Comparison of ENCODE assay signal across 8 mouse cellular contexts in the genomic region with DNA sequence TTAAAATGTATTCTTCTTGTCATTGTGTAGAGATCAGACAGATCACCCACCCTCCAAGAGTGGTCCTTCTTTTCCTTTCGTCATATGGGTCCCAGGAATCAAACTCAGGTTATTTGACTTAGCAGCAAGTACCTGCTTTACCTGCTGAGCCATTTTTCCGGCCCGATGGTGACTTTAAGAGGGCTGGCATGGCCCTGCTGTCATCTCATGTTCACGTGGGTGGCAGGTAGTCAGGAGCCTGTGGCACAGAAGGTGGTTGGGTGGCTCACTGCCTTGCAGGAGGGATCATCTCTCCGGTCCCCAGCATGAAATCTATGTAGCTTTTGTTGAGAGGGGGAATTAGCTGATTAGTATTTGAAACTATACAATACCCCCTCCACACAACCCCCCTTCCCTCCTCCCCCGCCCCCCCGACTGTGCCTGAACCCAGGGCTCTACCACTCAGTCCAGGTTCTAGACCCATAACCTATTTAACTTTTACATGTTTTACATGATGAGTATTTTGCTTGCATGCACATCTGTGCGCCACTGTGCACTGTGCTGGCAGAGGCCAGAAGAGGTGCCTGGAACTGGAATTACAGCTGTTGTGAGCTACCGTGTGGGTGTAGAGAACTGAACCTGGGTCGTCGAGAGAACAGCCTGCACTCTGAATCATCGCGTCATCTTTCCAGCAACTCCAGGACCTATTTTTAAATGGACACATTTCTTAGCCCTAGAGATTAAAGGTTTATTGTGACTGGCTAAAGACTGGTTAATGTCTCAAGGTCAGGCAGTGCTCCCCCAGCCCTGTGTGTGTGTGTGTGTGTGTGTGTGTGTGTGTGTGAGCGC. TPM values are rescaled to one million over a fixed set of nuclear protein-coding genes. Genes with fewer than 3 reads are reported as not detected.
DNase-seq lines count a peak whose midpoint lies in the region; ATAC-seq and TF ChIP-seq lines count a peak whose summit lies in the region.

No protein-coding gene starts in this region.

- in situ Hi-C loops in CH12.LX (cut with MboI; ENCODE audit: low pct_ligation_motif_present, low pct_unique_long_range_greater_than_20kb, low sequenced_read_pairs) = no loop called here

- no peak for TF ChIP-seq CTCF in CH12.LX (conservative IDR thresholded peaks at IDR 0.05 in 1 of 2, IDR thresholded peaks at IDR 0.05 in 1 of 2; ENCODE audit: low read depth in 2 of 2, low read length in 2 of 2)

- peaks cover 8% of the 10 kb centered on the region for H3K4me1 ChIP-seq in heart, embryonic 11.5 days (ENCODE audit: control insufficient read depth, insufficient read depth, low read length)
- peaks cover 9 to 48% of the 10 kb centered on the region in 2 experiments for H3K4me1 ChIP-seq in CH12.LX (ENCODE audit: control insufficient read depth in 1 of 2, insufficient read depth in 2 of 2)
- H3K4me1 ChIP-seq in limb, embryonic 15.5 days = peaks cover 15% of the 10 kb centered on the region

- 0 out of 2 replicates have a peak, but pooled peaks cover 2% of the 10 kb centered on the region for H3K36me3 ChIP-seq in heart, embryonic 11.5 days (ENCODE audit: control insufficient read depth, insufficient read depth, low read length)
- H3K36me3 ChIP-seq in CH12.LX (replicated peaks in 1 of 2; ENCODE audit: control insufficient read depth in 1 of 2, insufficient read depth in 1 of 2, low read length in 1 of 2) = peaks cover 0 to 7% of the 10 kb centered on the region in 2 experiments
- H3K36me3 ChIP-seq in limb, embryonic 15.5 days = peaks cover 16% of the 10 kb centered on the region

- no peaks in the 10 kb centered on the region for H3K27me3 ChIP-seq in heart, embryonic 11.5 days (ENCODE audit: control insufficient read depth, insufficient read depth, low read length)
- no peaks in the 10 kb centered on the region for H3K27me3 ChIP-seq in CH12.LX (replicated peaks)
- H3K27me3 ChIP-seq in limb, embryonic 15.5 days = no peaks in the 10 kb centered on the region

- intact Hi-C loops in heart, postnatal 25 days (cut with DNase I) = no loop called here

- no peak for DNase-seq in heart, postnatal 25 days (ENCODE audit: low spot score)
- no peak for DNase-seq in CH12.LX (ENCODE audit: extremely low read depth)
- DNase-seq in fat pad, adult 2 months (ENCODE audit: extremely low read depth, low read depth, low spot score) = peak; percentile 66
- DNase-seq in c-Kit-positive CD71-positive TER-119-positive erythroid progenitor cells, embryonic 14.5 days (ENCODE audit: low spot score) = no peak
- no peak for DNase-seq in left cerebral cortex, adult 11 months (ENCODE audit: low spot score)
- DNase-seq in spleen, adult 12 weeks (ENCODE audit: low spot score) = no peak

- peak overlapping the region; percentile 68 for H3K4me3 ChIP-seq in heart, embryonic 11.5 days (ENCODE audit: low read depth, low read length)
- H3K4me3 ChIP-seq in CH12.LX (replicated peaks in 1 of 3; ENCODE audit: low read depth in 2 of 3, low read length in 2 of 3, poor library complexity in 1 of 3) = peak overlapping the region; percentile 75 to 100 (median 93)
- H3K4me3 ChIP-seq in limb, embryonic 15.5 days = peak overlapping the region; percentile 76

- no peak for TF ChIP-seq POLR2A in CH12.LX (IDR thresholded peaks at IDR 0.05; ENCODE audit: low read depth, low read length)

- ATAC-seq in heart, embryonic 11.5 days (replicated peaks; ENCODE audit: insufficient number of reproducible peaks, low FRiP score, low TSS enrichment) = no peak
- no peak for ATAC-seq in limb, embryonic 15.5 days (ENCODE audit: insufficient number of reproducible peaks, low FRiP score, low TSS enrichment, low read depth)

- no peak for TF ChIP-seq EP300 in CH12.LX (IDR thresholded peaks at IDR 0.05; ENCODE audit: low read length)

- H3K27ac ChIP-seq in heart, embryonic 11.5 days (ENCODE audit: low read depth, low read length) = no peak overlapping the region
- H3K27ac ChIP-seq in CH12.LX (ENCODE audit: insufficient read depth, low read depth) = no peak overlapping the region; the same call in 1 of the 2 replicates
- peak overlapping the region; percentile 91; the same call in 1 of the 2 replicates for H3K27ac ChIP-seq in limb, embryonic 15.5 days

- 53% methylated on average over 14 of the region's 14 CpGs for WGBS in heart, embryonic 11.5 days (ENCODE audit: insufficient replicate concordance)
- whole genome bisulfite sequencing in limb, embryonic 15.5 days = 58% methylated on average over 14 of the region's 14 CpGs

- peak overlapping the region; percentile 86 for H3K4me2 ChIP-seq in heart, embryonic 11.5 days
- H3K4me2 ChIP-seq in CH12.LX (ENCODE audit: insufficient read depth, low read depth, poor library complexity, severe bottlenecking) = peak overlapping the region; percentile 64; the same call in 1 of the 2 replicates
- peak overlapping the region; percentile 46 for H3K4me2 ChIP-seq in limb, embryonic 15.5 days

- dilution Hi-C loops in CH12.LX (cut with MboI; ENCODE audit: extremely low pct_ligation_motif_present, extremely low pct_unique_long_range_greater_than_20kb, low sequenced_read_pairs) = no loop called here

- no peaks in the 10 kb centered on the region for H3K9me3 ChIP-seq in heart, embryonic 11.5 days (replicated peaks; ENCODE audit: control insufficient read depth, low read length)
- no peaks in the 10 kb centered on the region for H3K9me3 ChIP-seq in CH12.LX (replicated peaks; ENCODE audit: low read length)
- H3K9me3 ChIP-seq in limb, embryonic 15.5 days = no peaks in the 10 kb centered on the region

- peaks cover 14% of the 10 kb centered on the region for H3K79me2 ChIP-seq in CH12.LX (replicated peaks; ENCODE audit: control insufficient read depth, extremely low read depth, insufficient read depth, poor library complexity, severe bottlenecking)

- peak overlapping the region; percentile 79; the same call in 1 of the 2 replicates for H3K9ac ChIP-seq in heart, embryonic 11.5 days (ENCODE audit: low read depth, low read length)
- H3K9ac ChIP-seq in CH12.LX (ENCODE audit: insufficient read depth, low read depth) = 0 out of 2 replicates have a peak overlapping the region, but pooled peaks have one; percentile 16
- peak overlapping the region; percentile 20; the same call in 1 of the 2 replicates for H3K9ac ChIP-seq in limb, embryonic 15.5 days

- TF ChIP-seq RAD21 in CH12.LX (IDR thresholded peaks at IDR 0.05; ENCODE audit: low read depth, low read length) = no peak

TF ChIP-seq in CH12.LX, 34 proteins besides CTCF, POLR2A, EP300 and RAD21:
- TF ChIP-seq MYC (IDR thresholded peaks at IDR 0.05; ENCODE audit: low read depth, low read length) (no peak), SMC3 (IDR thresholded peaks at IDR 0.05; ENCODE audit: low read depth, low read length) (no peak), CHD1 (IDR thresholded peaks at IDR 0.05; ENCODE audit: low read depth, low read length) (no peak), MXI1 (IDR thresholded peaks at IDR 0.05; ENCODE audit: low read depth, low read length) (no peak), KAT2A (IDR thresholded peaks at IDR 0.05; ENCODE audit: insufficient replicate concordance, low read length) (no peak), ELF1 (IDR thresholded peaks at IDR 0.05; ENCODE audit: low read depth, low read length) (no peak), TCF12 (IDR thresholded peaks at IDR 0.05; ENCODE audit: low read depth, low read length) (no peak), E2F4 (IDR thresholded peaks at IDR 0.05; ENCODE audit: insufficient replicate concordance, low read depth, low read length) (no peak), JUND (conservative IDR thresholded peaks at IDR 0.05; ENCODE audit: low read depth, low read length) (no peak), NELFE (IDR thresholded peaks at IDR 0.05; ENCODE audit: low read depth, low read length) (no peak), ZMIZ1 (IDR thresholded peaks at IDR 0.05; ENCODE audit: low read depth, low read length) (no peak), JUN (IDR thresholded peaks at IDR 0.05; ENCODE audit: insufficient read depth, low read depth, low read length) (no peak), MAFK (IDR thresholded peaks at IDR 0.05; ENCODE audit: insufficient replicate concordance, low read length) (no peak), NRF1 (IDR thresholded peaks at IDR 0.05; ENCODE audit: low read depth, low read length) (no peak), CHD2 (IDR thresholded peaks at IDR 0.05; ENCODE audit: low read length) (no peak)
TF ChIP-seq in CH12.LX: peak in this region for 0.

RNA-seq across cellular contexts. Expression of a gene that starts 0.6 kb away (rescaled TPM):
- 149 and 150 TPM in 2 replicates for polyA plus RNA-seq in heart, embryonic 11.5 days (2014; fragmentation: Nextera tagmentation; extraction: Ambion mirVana)
- 10 to 100 TPM; 57.7 to 67.6 TPM for total RNA-seq in heart, postnatal 25 days (2021)
- total RNA-seq in CH12.LX (2012; rRNA removed) = 84.8 and 95.8 TPM in 2 replicates
- 131 and 132 TPM in 2 replicates for total RNA-seq in CH12.LX (2014; rRNA removed)
- polyA plus RNA-seq in CH12.LX (2012; ENCODE audit: insufficient read length, low read depth) = 114 and 133 TPM in 2 replicates
- polyA plus RNA-seq in limb, embryonic 15.5 days (2015; fragmentation: Nextera tagmentation; extraction: Ambion mirVana) = 193 and 203 TPM in 2 replicates

RNA-seq across cellular contexts. Expression of a gene that starts 8.0 kb away (rescaled TPM):
- polyA plus RNA-seq in heart, embryonic 11.5 days (2014; fragmentation: Nextera tagmentation; extraction: Ambion mirVana) = 331 and 353 TPM in 2 replicates
- 100 to 1,000 TPM; 153 to 208 TPM for total RNA-seq in heart, postnatal 25 days (2021)
- total RNA-seq in CH12.LX (2012; rRNA removed) (61.3 and 71.9 TPM in 2 replicates), CH12.LX (2014; rRNA removed) (51.2 and 62.7 TPM in 2 replicates)
- polyA plus RNA-seq in CH12.LX (2012; ENCODE audit: insufficient read length, low read depth) = 69.4 and 86.8 TPM in 2 replicates
- 496 and 523 TPM in 2 replicates for polyA plus RNA-seq in limb, embryonic 15.5 days (2015; fragmentation: Nextera tagmentation; extraction: Ambion mirVana)

RNA-seq across cellular contexts. Expression of a gene that starts 15.3 kb away (rescaled TPM):
- 59.5 and 61.5 TPM in 2 replicates for polyA plus RNA-seq in heart, embryonic 11.5 days (2014; fragmentation: Nextera tagmentation; extraction: Ambion mirVana)
- total RNA-seq in heart, postnatal 25 days (2021) = 10 to 100 TPM; 48.6 to 52.4 TPM
- total RNA-seq in CH12.LX (2012; rRNA removed) = 59.2 and 63.5 TPM in 2 replicates
- 77.1 and 93.8 TPM in 2 replicates for total RNA-seq in CH12.LX (2014; rRNA removed)
- polyA plus RNA-seq in CH12.LX (2012; ENCODE audit: insufficient read length, low read depth) = 76.1 and 89.0 TPM in 2 replicates
- polyA plus RNA-seq in limb, embryonic 15.5 days (2015; fragmentation: Nextera tagmentation; extraction: Ambion mirVana) = 76.6 and 80.6 TPM in 2 replicates

RNA-seq across cellular contexts. Expression of a gene that starts 51.1 kb away (rescaled TPM):
- polyA plus RNA-seq in heart, embryonic 11.5 days (2014; fragmentation: Nextera tagmentation; extraction: Ambion mirVana) = 54.0 and 68.6 TPM in 2 replicates
- total RNA-seq in heart, postnatal 25 days (2021) = 1 to 10 TPM; 1.5 to 1.6 TPM
- 0.92 and 1.1 TPM in 2 replicates for total RNA-seq in CH12.LX (2012; rRNA removed)
- 0.82 and 1.3 TPM in 2 replicates for total RNA-seq in CH12.LX (2014; rRNA removed)
- polyA plus RNA-seq in CH12.LX (2012; ENCODE audit: insufficient read length, low read depth) = 0.79 and 1.1 TPM in 2 replicates
- polyA plus RNA-seq in limb, embryonic 15.5 days (2015; fragmentation: Nextera tagmentation; extraction: Ambion mirVana) = 2.7 and 4.0 TPM in 2 replicates

Comparison
In these comparisons a context has a peak if more than half of its experiments do, and no peak if none do; other contexts are left out.
1. H3K9ac ChIP-seq: peak in every context shown above with its lines; median percentile 79 in heart, embryonic 11.5 days; 20 in limb, embryonic 15.5 days; 16 in CH12.LX.